Mouse (Mus musculus) gastrocnemius, postnatal 25 days (tissue): ENCODE data around the gene Olfr1109. TPM values are rescaled to one million over a fixed set of nuclear protein-coding genes. Genes with fewer than 3 reads are reported as not detected.

Experiments
- DNase-seq: peaks from one replicate; pipeline ENCODE4 v3.0.0; 2022
- long read RNA-seq, 2 experiments: library from polyadenylated mRNA; stranded (forward); transcript quantifications; one replicate each; pipeline ENCODE4 v2.0.0; 2021
- total RNA-seq, 2 experiments: library from RNA; stranded (reverse); gene quantifications; 1 replicate in 1 of 2; 2 replicates in 1 of 2; pipeline ENCODE4 v1.2.3; 2021

Olfr1109 gene
- not detected for total RNA-seq
- long read RNA-seq, experiment 1: 0 reads
- long read RNA-seq, experiment 2: 0 reads

GRCm38 (mm10) chr2:87095908-87096307 is at the start of gene Olfr1109:
Olfr1109 (minus strand) TSS chr2:87096008.
- no peak for DNase-seq

- no peak for DNase-seq
These were observed 44.4 kb upstream of the Olfr1109 start, which contains the start of gene Olfr1110 for GRCm38 (mm10) chr2:87140200-87140599. Olfr1110 (minus strand) TSS chr2:87140300.

GRCm38 (mm10) chr2:87114467-87114866 is 18.7 kb upstream of the Olfr1109 start, which contains the start of gene Olfr259:
Olfr259 (minus strand) TSS chr2:87114567.
- no peak for DNase-seq

GRCm38 (mm10) chr2:87075717-87076116 is 20.1 kb downstream of the Olfr1109 start, which contains the start of gene Olfr1107:
Olfr1107 (minus strand) TSS chr2:87075817.
- DNase-seq: no peak

GRCm38 (mm10) chr2:87052173-87052572 is 43.6 kb downstream of the Olfr1109 start, which contains the start of gene Olfr1106:
Olfr1106 (minus strand) TSS chr2:87052273.
- DNase-seq: no peak

Other genes starting within 250 kb of the Olfr1109 start
- gene Olfr1095, start 244.3 kb downstream of the Olfr1109 start, total RNA-seq: not detected
- gene Gm13723, start 221.2 kb downstream of the Olfr1109 start, total RNA-seq: not detected
- gene Olfr1097, start 203.8 kb downstream of the Olfr1109 start, total RNA-seq: not detected
- not detected for gene Olfr1098, start 171.5 kb downstream of the Olfr1109 start, total RNA-seq
- gene Olfr1099, start 135.3 kb downstream of the Olfr1109 start, total RNA-seq: not detected
- gene Olfr1100, start 116.1 kb downstream of the Olfr1109 start, total RNA-seq: not detected
- not detected for gene Olfr1101, start 104.8 kb downstream of the Olfr1109 start, total RNA-seq
- not detected for gene Olfr1102, start 97.6 kb downstream of the Olfr1109 start, total RNA-seq
- gene Olfr1104, start 68.9 kb downstream of the Olfr1109 start, total RNA-seq: not detected
- not detected for gene Olfr1105, start 59.5 kb downstream of the Olfr1109 start, total RNA-seq
- not detected for gene Olfr1106, start 43.7 kb downstream of the Olfr1109 start, total RNA-seq
- gene Olfr1107, start 20.2 kb downstream of the Olfr1109 start, total RNA-seq: not detected
- gene Olfr259, start 18.6 kb upstream of the Olfr1109 start, total RNA-seq: not detected
- not detected for gene Olfr1110, start 44.3 kb upstream of the Olfr1109 start, total RNA-seq
- not detected for gene Olfr1111, start 56.6 kb upstream of the Olfr1109 start, total RNA-seq
- gene Olfr1112, start 91.8 kb upstream of the Olfr1109 start, total RNA-seq: not detected
- gene Olfr1113, start 113.0 kb upstream of the Olfr1109 start, total RNA-seq: not detected
- gene Olfr1115, start 152.0 kb upstream of the Olfr1109 start, total RNA-seq: not detected
- not detected for gene Olfr1116, start 171.5 kb upstream of the Olfr1109 start, total RNA-seq
- gene Olfr1118, start 211.6 kb upstream of the Olfr1109 start, total RNA-seq: not detected